Mouse (Mus musculus): ENCODE results near the gene Phldb1. TPM values are rescaled to one million over a fixed set of nuclear protein-coding genes. Genes with fewer than 3 reads are reported as not detected.

Phldb1 gene
- total RNA-seq, 2 experiments from 2014 or later = 33.5 to 33.9 TPM

Other genes with a start within 250 kb of the Phldb1 start
- gene Cxcr5, start 173.3 kb downstream of the Phldb1 start, total RNA-seq (2021) = not detected
- 10 to 100 TPM; 57.4 to 60.7 TPM for gene Ddx6, start 130.3 kb downstream of the Phldb1 start, total RNA-seq (2021)
- gene Treh, start 62.0 kb downstream of the Phldb1 start, total RNA-seq (2021) = not detected
- gene Arcn1, start 32.6 kb upstream of the Phldb1 start, total RNA-seq (2021) = 10 to 100 TPM; 62.6 to 73.4 TPM
- 10 to 100 TPM; 21.4 to 28.2 TPM for gene Ift46, start 32.7 kb upstream of the Phldb1 start, total RNA-seq (2021)
- gene Tmem25, start 64.1 kb upstream of the Phldb1 start, total RNA-seq (2021) = 1 to 10 TPM; 6.1 to 6.2 TPM
- gene Ttc36, start 67.9 kb upstream of the Phldb1 start, total RNA-seq (2021) = not detected
- 10 to 100 TPM; 12.5 to 12.8 TPM for gene Kmt2a, start 146.1 kb upstream of the Phldb1 start, total RNA-seq (2021)
- 100 to 1,000 TPM; 659 to 699 TPM for gene Atp5l, start 185.5 kb upstream of the Phldb1 start, total RNA-seq (2021)
- 10 to 100 TPM; 28.9 to 39.4 TPM for gene Ube4a, start 230.4 kb upstream of the Phldb1 start, total RNA-seq (2021)
- gene Cd3g, start 245.2 kb upstream of the Phldb1 start, total RNA-seq (2021) = 1 to 10 TPM in 1 of 2 experiments, not detected in 1; 1.7 TPM
- gene Cd3d, start 246.6 kb upstream of the Phldb1 start, total RNA-seq (2021) = 1 to 10 TPM in 1 of 2 experiments, not detected in 1; 1.3 TPM